Mouse (Mus musculus) erythroblast, adult 5-6 weeks (primary cell): ENCODE results near the gene Casq1. TPM values are rescaled to one million over a fixed set of nuclear protein-coding genes. Genes with fewer than 3 reads are reported as not detected.

Source experiments
- ATAC-seq: replicated peaks from 2 replicates; pipeline ENCODE4 v1.8.0; 2016; ENCODE audit warnings: moderate number of reproducible peaks, mild to moderate bottlenecking, moderate TSS enrichment, inconsistent platforms; ENCODE audit not compliant: poor library complexity, low FRiP score, severe bottlenecking
- total RNA-seq, 2 experiments: library from RNA; stranded (forward) in 1 of 2; stranded (reverse) in 1 of 2; fragments of 150-400 nt in 1 of 2; fragments of 200-764, 138-1000 nt in 1 of 2; gene quantifications; 2 replicates each; pipeline versions ENCODE4 v1.2.3 to v1.2.4; 2015 to 2017; ENCODE audit warnings: low replicate concordance in 2 of 2

Casq1 gene
- total RNA-seq, 2 experiments from 2014 or later, result not detected

DNA sequence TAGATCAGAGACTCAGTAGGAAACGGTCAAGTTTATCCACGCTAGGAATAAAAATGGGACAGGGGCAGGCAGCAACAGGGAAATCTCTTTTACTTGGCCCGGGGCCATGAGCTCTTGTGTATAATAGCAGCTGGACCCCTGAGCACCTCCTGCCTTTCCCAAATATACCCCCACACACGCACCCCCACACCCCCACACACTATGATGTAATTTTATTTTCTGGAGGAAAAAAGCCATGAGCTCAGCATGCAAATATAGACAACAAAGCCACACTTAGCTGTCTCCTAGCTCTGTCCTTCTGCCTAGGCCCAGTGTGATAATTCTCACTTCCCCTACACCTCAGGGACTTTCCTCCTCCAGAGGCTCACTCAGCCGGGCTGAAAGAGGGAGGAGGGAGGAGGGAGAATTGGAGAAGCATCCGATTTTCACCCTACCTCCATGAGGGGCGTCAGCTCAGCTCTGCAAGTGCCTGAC lies 12.5 kb downstream of the Casq1 start:
- no peak for ATAC-seq

DNA sequence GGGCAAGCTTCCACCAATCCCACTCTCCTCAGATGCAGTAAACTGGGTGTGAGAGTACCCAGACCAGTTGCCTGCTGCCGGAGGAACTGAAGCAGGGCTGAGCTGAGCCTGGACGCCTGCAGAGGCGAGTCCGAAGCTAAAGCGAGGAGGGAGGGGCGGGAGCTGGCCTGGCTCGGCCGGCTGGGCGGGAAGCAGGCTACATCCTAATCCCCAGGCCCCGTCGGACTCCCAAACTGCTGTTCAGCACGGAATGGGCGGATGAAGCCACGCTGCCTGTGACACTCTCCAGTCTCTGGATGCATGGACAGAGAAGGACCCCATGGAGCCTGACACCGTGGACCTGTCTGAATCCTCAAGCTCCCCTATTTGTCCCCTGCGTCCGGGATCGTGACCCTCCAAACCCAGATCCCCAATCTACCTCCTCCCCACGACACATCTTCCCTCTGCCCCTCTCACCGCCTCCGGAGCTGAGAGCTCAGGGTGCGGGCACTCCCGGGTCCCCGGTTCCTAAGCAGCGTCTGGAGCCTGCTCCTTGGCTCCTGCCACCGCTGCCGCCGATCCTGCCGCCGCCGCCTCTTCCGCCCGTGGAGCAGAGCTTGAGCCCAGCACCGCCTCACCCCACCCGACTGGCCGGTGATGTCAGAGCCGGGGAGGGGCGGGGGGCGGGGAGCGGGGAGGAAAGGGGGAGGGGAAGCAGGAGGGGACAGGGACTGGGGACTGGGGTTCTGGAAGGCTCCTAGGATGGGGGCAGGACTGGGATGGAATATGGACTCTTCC lies 13.3 kb downstream of the Casq1 start, which contains the start of gene Pea15a:
TSS of gene Pea15a (minus strand) at position 664 of the 777 bp plus-strand sequence.
- ATAC-seq, result no peak

DNA sequence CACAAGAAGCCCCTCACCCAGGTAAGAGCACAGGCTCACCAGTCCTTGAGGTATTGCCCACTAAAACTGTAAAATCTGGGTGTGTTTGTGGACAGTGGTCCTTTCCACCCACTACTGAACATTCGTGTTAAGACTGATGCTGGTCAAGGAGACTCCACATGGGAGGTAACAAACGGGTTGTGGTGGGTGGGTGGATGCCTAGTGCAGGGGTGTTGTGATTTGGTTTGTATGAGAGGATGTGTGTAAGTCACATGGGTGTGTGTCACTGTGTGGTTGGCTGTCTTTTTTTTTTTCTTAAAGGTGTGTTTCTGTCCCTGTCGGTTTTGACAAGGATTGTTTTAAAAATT lies 14.0 kb downstream of the Casq1 start:
- ATAC-seq, result no peak

DNA sequence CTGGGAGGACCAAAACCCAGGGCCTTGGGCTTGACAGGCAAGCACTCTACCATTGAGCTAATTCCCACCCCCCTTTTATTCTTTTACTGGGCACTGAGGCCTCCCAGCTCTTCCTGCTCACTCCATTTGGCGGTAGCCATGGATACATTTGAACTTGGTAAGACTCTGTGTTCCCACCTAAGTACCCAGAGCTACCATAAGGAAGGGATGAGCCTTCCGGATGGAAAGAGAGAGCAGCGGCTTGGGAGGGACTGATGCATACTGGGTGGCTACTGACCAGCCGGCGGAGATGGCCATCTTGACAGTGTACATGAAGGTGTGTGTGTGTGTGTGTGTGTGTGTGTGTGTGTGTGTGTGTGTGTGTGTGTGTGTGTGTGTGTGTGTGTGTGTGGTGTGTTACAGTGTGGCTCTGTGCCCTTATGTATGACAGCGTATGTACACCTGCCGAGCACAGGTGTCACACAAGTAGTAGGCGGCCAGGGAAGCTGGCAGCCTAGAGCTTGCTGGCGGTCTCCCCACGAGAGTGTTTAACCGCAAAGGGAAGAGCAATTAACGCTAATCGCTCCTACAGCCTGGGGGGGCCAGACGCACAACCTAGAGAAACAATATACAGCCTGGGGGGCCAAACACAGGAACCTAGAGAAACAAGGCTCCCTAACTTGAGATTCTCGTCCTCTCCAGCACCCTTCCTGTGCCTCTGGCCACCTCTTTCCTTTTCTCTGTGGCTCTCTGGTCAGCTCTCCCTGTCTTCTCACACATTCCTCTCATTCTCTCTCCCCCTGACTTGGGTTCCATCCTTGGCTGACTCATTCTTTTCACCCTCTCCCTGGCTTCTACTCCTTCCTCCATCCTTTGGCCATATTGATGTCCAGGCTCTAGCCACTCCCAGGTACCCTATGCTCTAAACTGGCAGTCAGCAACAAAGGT lies 14.6 kb downstream of the Casq1 start:
- ATAC-seq, result no peak

DNA sequence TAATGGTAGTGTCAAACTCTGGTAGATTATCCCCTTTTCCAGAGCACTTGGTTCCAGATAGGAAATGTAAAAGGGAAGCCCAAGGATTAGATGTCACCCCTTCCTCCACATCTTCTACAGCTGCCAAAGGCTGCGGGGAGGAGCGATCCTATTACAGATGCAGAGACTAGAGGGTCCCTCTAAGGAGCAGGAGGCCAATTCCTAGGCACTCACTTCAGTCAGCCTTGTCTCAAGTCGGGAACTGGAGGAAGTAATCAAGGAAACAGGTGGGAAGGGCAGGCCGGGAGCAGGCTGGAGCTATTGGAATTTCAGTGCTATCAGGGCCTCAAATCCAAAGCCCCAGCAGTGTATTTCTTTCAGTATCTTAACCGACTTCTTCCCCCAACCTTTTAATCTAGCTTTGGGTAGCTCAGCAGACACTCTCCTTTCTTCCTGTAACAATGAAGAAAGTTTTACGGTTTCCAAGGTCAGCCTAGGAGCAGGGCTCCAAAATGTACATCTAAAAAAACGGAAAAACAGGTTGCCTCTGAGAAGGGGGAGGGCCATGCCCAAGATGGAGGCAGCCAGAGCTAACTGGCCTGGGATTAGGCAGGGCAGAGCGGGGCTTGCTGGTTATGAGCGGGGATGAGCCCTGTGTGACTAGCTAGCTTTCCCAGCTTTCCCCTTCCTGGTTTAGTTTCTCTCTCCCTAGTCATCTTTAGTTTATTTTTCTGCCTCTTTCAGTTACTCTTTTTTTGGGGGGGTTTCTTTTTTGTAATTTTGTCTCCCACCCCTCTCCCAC lies 15.4 kb downstream of the Casq1 start:
- ATAC-seq, result no peak

DNA sequence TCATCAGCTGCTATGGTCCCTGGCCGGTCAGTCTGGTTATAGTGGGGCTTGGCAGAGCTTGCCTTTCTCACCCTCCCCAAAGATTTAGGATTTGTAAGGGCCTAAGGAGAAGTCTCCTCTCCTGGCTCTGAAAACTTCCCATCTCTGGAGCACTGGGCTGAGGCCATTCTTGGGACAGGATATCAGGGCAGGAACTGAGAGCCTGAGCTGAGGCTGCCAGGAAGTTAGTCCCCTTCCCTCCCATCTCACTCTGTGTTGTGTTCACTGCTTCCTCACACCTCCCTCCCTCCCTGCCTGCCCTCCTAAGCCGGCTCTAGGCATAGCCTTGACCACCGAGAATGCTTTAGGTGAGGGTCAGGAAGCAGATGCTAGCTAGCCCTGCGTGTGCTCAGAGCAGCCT lies 16.1 kb downstream of the Casq1 start:
- ATAC-seq, result no peak

DNA sequence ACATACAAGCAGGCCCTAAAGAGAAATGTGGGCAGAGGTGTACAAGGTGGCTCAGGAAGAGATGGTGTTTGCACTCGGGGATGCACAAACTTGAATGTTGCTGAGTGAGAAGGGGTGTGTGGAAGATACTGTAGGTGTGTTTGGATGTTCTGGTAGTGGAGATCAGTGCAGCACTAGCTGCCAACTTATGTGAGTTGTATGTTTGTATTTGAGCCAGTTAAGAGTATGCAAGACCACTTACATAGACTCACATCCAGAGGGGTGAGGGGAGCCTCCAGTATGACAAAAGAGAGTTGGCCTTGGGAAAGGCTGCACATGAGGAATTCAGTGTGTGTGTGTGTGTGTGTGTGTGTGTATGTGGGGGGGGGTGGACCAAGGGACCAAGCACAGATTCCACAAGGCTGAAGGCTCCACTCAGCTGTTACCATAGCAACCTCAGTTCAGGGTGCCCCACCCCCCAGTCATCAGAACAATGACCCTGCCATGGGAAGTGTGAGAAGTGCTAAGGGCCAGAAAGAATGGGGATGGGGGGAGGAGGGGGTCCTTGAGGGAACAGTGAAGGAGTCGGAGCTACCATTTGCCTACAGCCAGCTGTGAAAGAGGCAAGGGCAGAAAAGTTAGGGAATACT lies 16.7 kb downstream of the Casq1 start:
- ATAC-seq, result no peak

DNA sequence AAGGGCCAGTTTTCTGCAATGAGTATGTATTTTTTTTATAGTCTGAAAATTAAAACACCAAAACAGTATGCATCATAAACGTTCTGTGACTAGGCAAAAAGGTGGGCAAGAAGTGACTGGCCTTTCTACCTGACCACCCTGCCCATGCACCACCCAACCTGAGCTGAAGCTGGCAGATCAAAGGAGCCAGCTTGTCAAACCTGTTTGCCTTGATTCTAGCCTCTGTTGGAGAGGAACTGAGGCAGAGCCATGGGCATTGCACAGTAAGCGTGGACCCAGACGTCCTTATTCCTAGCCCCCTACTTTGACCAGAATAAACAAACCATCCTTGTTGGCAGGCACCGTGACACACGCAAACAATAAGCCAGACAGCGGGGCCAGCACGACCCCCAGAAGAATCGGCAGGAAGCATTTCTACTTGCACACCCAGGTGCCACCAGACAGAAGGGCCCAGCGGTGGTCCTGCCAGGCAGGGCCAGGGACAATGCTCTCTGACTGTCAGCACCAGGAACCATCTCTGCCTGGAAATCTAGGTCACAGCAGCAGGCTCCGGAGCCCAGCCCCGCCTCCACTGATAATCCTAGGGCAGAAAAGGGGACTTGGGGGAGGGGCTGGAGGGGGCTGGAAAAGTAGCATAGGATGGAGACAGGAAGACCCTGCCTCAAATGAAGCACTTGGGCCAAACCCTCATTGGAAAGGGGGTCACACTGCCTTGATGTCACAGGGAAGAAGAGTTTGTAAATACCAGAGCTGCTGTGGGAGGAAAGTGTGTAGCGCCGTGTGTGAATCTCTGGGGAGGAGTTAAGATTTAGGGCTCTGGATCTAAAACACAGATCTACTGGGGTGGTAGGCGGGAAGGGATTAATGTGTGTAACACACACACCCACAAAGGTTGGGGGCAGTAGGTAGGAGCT lies 17.4 kb downstream of the Casq1 start:
- no peak for ATAC-seq

DNA sequence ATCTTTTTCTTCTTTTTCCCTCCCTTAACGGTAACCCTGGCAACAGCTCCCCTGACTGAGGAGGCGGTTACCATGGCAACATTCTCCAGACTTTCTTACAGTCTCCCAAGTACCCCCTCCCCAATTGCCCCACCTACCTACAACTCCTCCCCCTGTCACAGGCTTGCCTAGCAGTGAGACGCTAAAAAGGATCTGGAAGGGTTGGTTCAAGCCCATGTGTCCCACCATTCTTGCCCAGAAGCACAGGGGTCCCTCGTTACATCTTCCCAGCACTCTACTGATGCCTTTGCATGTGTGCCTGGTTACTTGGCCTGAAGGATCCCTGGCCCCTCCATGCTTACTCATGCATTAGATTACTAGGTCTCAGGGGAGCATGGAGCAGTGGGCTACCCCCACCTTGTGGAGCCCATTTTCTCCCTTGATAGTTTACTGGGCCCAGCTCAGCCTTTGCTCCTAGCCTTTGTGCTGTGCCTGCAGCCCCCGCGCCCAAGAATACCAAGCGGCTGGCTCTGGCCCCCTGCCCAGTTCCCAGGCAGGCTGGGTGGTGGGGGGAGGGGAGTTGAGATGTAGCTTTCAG lies 18.7 kb downstream of the Casq1 start:
- no peak for ATAC-seq

DNA sequence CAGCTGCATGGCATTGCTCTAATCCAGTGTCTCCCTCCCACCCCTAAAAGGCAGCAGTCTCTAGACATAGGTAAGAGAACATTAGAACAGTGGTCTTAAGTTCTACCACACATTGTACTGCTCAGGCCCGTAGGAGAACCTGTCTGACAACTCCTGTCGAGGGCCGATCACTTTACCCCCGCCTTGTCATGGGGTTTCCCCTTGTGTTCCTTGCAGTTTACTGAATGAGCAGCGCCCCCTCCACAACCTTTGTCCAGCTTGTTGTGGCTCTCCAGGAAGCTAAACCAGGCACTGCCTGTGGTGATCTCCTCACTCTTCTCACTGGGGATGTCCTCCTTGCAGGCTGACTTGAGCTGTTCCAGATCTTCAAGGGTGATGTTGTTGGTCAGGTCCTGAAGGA lies 19.5 kb downstream of the Casq1 start:
- ATAC-seq, result no peak

DNA sequence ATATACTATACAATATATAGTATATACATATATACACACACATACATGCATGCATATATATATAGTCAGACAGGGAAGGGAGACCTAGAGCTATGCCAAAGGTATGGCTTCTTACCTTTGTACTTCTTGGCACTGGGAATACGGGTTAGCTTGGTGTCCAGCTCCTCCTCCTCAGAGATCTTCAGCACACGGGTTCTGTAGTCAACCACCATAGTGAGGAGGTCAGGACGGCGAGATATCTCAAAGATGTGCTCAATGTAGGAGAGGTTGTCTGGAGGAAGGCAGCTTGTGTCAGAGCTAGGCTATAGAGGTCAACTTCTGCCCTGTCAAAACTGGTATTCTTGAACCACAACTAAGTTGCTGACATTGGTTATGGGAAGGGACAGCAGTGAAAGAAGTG lies 20.7 kb downstream of the Casq1 start:
- no peak for ATAC-seq

DNA sequence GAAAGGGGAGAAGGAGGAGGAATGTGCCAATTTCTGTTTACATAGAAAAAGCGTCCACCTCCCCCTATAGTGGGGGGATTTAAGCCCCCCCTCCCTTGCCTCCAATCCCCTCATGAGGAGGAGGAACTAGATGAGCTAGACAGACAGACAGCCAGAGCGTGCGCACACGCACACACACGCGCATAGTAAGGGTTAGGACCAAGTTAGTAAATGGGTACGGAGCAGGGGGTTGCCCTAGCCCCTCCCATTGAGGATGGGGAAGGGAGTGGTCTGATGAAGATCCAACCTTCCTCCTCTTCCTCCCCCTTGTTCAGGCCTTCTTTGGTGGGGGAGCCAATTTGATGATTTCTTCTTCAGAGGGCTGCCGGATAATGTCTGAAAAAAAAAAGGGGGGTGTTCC lies 21.4 kb downstream of the Casq1 start:
- ATAC-seq, result no peak

DNA sequence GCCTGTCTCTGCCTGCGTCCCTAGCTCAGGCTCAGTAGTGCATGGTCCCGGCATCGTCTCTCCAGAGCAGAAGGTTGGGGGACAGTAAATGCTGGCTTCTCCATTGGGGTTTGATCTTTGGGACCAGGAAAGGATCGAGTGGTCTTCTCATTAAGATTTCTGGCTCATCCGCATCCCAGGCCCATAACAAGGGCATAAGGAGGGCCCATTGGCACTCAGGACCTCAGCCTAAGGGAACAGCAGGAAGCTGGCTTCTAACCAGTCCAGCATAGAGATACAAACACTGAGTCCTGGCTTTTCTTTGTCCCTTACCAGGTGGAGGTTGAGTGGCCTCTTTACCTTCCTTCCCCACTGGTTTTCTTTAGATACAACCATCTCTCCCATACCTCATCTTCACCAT lies 21.8 kb downstream of the Casq1 start:
- ATAC-seq, result no peak

DNA sequence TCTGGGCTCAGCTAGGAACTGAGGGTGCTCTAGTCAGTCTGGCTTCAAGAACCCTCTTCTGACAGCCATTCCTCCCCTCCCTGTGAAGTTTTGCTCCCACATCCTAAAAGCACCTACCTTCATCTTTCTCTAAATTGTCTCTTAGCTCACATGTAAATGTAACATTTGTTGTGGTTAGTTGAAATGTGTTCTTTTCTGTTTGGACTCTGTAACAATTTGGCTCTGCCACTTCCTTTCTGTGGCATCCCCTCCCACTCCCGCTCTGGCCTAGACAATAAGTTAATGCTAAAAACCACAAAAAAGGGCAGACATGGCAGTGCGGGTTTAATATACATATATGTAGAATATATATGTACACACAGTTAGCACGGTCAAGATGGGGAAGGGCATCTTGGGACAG lies 22.5 kb downstream of the Casq1 start:
- ATAC-seq, result no peak

DNA sequence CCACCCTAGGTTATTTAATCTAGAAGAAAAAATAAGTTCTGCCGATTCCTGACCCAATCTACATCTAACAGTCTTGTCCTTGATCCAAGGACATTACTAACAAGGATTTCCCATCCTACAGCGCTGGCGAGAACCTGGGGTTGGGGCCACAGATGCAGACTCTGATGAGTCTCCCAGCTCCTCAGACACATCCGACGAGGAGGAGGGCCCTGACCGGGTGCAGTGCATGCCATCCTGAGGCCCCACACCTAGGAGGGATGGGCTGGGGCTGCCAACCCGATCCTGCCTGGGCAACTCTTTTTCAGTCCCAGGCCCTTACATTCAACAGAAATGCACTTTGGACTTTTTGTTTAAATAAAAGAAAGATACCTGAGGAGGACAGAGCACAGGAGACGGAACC lies 25.2 kb downstream of the Casq1 start:
- ATAC-seq, result no peak

DNA sequence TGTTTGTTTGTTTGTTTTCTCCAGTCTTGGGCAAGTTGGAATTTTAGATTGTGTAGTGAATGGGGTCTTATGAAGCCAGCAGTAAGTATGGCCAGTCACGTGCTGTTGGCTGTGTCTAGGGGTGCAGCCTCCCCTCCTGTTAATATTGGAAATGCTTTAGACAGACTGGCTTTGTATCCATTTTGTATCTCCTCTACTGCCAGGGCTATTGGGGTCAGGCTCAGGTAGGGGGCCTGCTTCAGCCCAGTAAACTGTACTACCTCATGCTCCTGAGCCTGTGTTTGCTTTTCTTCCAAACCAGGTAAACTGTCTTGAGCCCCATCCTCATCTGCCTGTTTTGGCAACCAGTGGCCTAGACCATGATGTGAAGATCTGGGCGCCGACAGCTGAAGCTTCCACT lies 27.5 kb downstream of the Casq1 start:
- no peak for ATAC-seq

DNA sequence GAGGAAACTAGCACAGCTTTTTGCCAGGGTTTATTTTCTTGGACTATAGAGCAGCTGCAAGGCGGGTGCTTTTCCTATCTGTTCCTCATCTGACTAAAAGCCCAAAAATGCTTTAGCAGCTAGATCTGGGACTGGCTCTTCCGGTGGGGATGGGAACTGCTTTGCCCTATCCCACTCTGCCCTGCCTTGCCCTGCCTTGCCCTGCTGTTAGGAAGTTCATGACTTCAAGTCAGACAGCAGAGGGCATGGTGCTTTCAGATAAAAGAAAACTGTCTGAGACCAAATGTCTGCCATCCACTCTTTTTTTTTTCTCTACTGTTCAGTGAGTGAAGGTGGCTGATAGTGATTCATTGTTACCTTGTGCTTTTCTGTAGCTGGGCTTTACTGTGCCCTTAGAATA lies 28.1 kb downstream of the Casq1 start:
- ATAC-seq, result no peak

DNA sequence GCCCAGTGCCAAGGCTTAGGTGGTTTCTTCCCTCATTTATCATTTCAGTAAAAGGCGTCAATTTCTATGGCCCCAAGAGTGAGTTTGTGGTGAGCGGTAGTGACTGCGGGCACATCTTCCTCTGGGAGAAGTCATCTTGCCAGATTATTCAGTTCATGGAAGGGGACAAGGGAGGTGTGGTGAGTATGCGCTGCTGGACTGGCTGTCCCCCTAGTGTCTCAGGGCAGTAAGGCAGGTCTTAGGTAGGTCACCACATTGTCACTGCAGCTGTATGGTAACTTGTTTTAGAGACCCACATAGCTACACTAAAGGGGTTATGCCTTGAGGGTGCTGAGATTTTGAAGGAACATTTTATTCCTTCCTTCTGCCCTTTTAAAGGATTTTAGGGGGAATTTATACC lies 30.8 kb downstream of the Casq1 start:
- peak; percentile 68; the same call in 1 of the 2 replicates for ATAC-seq
